In the genomic region with DNA sequence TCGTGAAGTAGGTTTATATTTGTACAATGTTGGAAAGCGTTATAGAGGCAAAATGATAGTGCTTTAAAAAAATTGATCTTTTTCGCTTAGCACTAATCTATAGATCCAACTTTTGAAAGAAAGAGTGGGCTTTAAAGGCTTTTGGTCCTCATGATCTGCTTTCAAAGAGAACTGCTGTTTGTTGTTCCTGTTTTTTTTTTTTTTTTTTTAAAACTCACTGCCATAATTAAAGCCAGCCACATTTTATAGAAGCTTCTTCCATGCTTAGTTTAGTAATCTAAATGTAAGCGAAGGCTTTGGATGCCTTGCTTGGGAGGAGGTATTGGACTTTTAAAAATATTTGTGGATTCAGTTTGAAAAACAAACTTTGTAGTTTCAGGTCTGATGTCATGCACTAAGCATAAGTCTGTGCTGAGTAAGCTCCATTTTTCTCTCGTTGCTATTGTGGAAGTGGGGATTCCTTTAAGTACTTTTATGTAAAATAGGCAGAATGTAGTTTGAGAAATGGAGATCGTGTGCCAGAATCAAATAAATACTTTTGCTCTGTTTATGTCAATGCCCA, we compare ENCODE assay signal across 9 mouse cellular contexts. TPM values are rescaled to one million over a fixed set of nuclear protein-coding genes. Genes with fewer than 3 reads are reported as not detected.
A peak's percentile ranks its signal among the peaks of the same experiment; 100 is the strongest.
DNase-seq lines count a peak whose midpoint lies in the region; ATAC-seq and TF ChIP-seq lines count a peak whose summit lies in the region.
"Had no signal": no experiment of that assay in that cellular context is flagged by ENCODE, and none has a peak within 500 bp of the region (broad histone marks: within the 10 kb centered on the region; RNA-seq: fewer than 3 reads in every experiment).

No protein-coding gene starts in this region.

- H3K36me3 ChIP-seq in hindbrain, embryonic 10.5 days = peaks cover 8% of the 10 kb centered on the region; the same call in 1 of the 2 replicates
- H3K36me3 ChIP-seq in hindbrain, embryonic 16.5 days (ENCODE audit: control insufficient read depth, insufficient read depth, low read length) = no peaks in the 10 kb centered on the region
- peaks cover 3% of the 10 kb centered on the region; the same call in 1 of the 2 replicates for H3K36me3 ChIP-seq in liver, embryonic 14.5 days (replicated peaks; ENCODE audit: control insufficient read depth, insufficient read depth, low read depth)

- no peak for TF ChIP-seq CTCF in bone marrow macrophage, adult 2 months (IDR thresholded peaks at IDR 0.05; ENCODE audit: low read depth, low read length)
- no peak for TF ChIP-seq CTCF in liver, embryonic 14.5 days (IDR thresholded peaks at IDR 0.05; ENCODE audit: low read depth)

- H3K9ac ChIP-seq in hindbrain, embryonic 16.5 days (ENCODE audit: low read depth, low read length) = no peak overlapping the region
- H3K9ac ChIP-seq in liver, embryonic 14.5 days (replicated peaks) = peak overlapping the region; percentile 55

- H3K4me3 ChIP-seq in hindbrain, embryonic 10.5 days = peak overlapping the region; percentile 91
- H3K4me3 ChIP-seq in hindbrain, embryonic 16.5 days (ENCODE audit: low read length) = no peak overlapping the region
- H3K4me3 ChIP-seq in bone marrow macrophage, adult 2 months (ENCODE audit: insufficient read depth, low read length) = peak overlapping the region; percentile 49
- H3K4me3 ChIP-seq in liver, embryonic 14.5 days (ENCODE audit: insufficient read depth in 1 of 2, low read depth in 2 of 2, low read length in 2 of 2) = peak overlapping the region; percentile 82 to 96; a peak in 3 of 4 replicates

- DNase-seq in hindbrain, embryonic 10.5 days (ENCODE audit: low spot score) = no peak
- peak; percentile 66 for DNase-seq in A20 (ENCODE audit: low read depth, low spot score)
- no peak for DNase-seq in liver, embryonic 14.5 days (ENCODE audit: low read depth in 3 of 3, low spot score in 3 of 3)
- DNase-seq in thymus, postnatal 36 days = no peak
- no peak for DNase-seq in right cerebral cortex, postnatal 4 days
- no peak for DNase-seq in embryo, embryonic 10 days (ENCODE audit: low spot score)

- ATAC-seq in hindbrain, embryonic 16.5 days = no peak
- ATAC-seq in liver, embryonic 14.5 days (ENCODE audit: insufficient read depth) = no peak

- WGBS in hindbrain, embryonic 10.5 days = 86% methylated on average over 6 of the region's 6 CpGs
- 87% methylated on average over 6 of the region's 6 CpGs for WGBS in hindbrain, embryonic 16.5 days
- WGBS in liver, embryonic 14.5 days (ENCODE audit: insufficient replicate concordance) = 62% methylated on average over 6 of the region's 6 CpGs

- H3K9me3 ChIP-seq in hindbrain, embryonic 10.5 days = no peaks in the 10 kb centered on the region
- H3K9me3 ChIP-seq in hindbrain, embryonic 16.5 days (ENCODE audit: control insufficient read depth, low read length) = no peaks in the 10 kb centered on the region
- no peaks in the 10 kb centered on the region for H3K9me3 ChIP-seq in liver, embryonic 14.5 days (ENCODE audit: control insufficient read depth, low read length)

- TF ChIP-seq POLR2A in bone marrow macrophage, adult 2 months (IDR thresholded peaks at IDR 0.05; ENCODE audit: borderline replicate concordance, low read depth, low read length) = no peak

- no peaks in the 10 kb centered on the region for H3K27me3 ChIP-seq in hindbrain, embryonic 10.5 days (ENCODE audit: insufficient read depth, poor library complexity, severe bottlenecking)
- H3K27me3 ChIP-seq in hindbrain, embryonic 16.5 days (replicated peaks; ENCODE audit: control insufficient read depth, insufficient read depth, low read length) = no peaks in the 10 kb centered on the region
- no peaks in the 10 kb centered on the region for H3K27me3 ChIP-seq in liver, embryonic 14.5 days (ENCODE audit: control insufficient read depth, insufficient read depth, low read length)

- no peak overlapping the region for H3K4me2 ChIP-seq in hindbrain, embryonic 16.5 days (ENCODE audit: low read length)
- peak overlapping the region; percentile 85 for H3K4me2 ChIP-seq in liver, embryonic 14.5 days (ENCODE audit: low read depth)

- TF ChIP-seq EP300 in liver, embryonic 14.5 days (IDR thresholded peaks at IDR 0.05; ENCODE audit: low read depth) = no peak

- H3K4me1 ChIP-seq in hindbrain, embryonic 10.5 days (replicated peaks) = peaks cover 25% of the 10 kb centered on the region
- H3K4me1 ChIP-seq in hindbrain, embryonic 16.5 days (ENCODE audit: control insufficient read depth, insufficient read depth, low read depth, low read length) = peaks cover 16% of the 10 kb centered on the region
- H3K4me1 ChIP-seq in bone marrow macrophage, adult 2 months (ENCODE audit: control insufficient read depth, insufficient read depth, low read length) = peaks cover 28% of the 10 kb centered on the region
- H3K4me1 ChIP-seq in liver, embryonic 14.5 days (replicated peaks; ENCODE audit: control insufficient read depth in 2 of 2, insufficient read depth in 2 of 2, low read length in 1 of 2) = peaks cover 17 to 30% of the 10 kb centered on the region in 2 experiments

- no peak overlapping the region for H3K27ac ChIP-seq in hindbrain, embryonic 10.5 days
- no peak overlapping the region for H3K27ac ChIP-seq in hindbrain, embryonic 16.5 days (ENCODE audit: low read depth, low read length)
- H3K27ac ChIP-seq in bone marrow macrophage, adult 2 months (ENCODE audit: insufficient read depth, low read depth, low read length) = peak overlapping the region; percentile 79
- H3K27ac ChIP-seq in liver, embryonic 14.5 days = peak overlapping the region; percentile 38
- H3K27ac ChIP-seq: kidney, postnatal 0 days had no signal

RNA-seq across cellular contexts. Expression of a gene that starts 2.0 kb away (rescaled TPM):
- polyA plus RNA-seq in hindbrain, embryonic 10.5 days (2016; fragmentation: Nextera tagmentation; extraction: Ambion mirVana) = 12.7 and 17.6 TPM in 2 replicates
- polyA plus RNA-seq in hindbrain, embryonic 16.5 days (2015; fragmentation: Nextera tagmentation; extraction: Ambion mirVana) = 6.6 and 8.7 TPM in 2 replicates
- 23.0 and 25.4 TPM in 2 replicates for polyA plus RNA-seq in bone marrow macrophage, adult 2 months (2012; ENCODE audit: insufficient read depth, insufficient read length, missing spikeins)
- 6.5 and 8.4 TPM in 2 replicates for polyA plus RNA-seq in liver, embryonic 14.5 days (2012; rRNA removed)
- 13.1 and 14.8 TPM in 2 replicates for polyA plus RNA-seq in liver, embryonic 14.5 days (2014; fragmentation: Nextera tagmentation; extraction: Ambion mirVana)

RNA-seq across cellular contexts. Expression of a gene that starts 8.5 kb away (rescaled TPM):
- 21.3 and 25.1 TPM in 2 replicates for polyA plus RNA-seq in hindbrain, embryonic 10.5 days (2016; fragmentation: Nextera tagmentation; extraction: Ambion mirVana)
- polyA plus RNA-seq in hindbrain, embryonic 16.5 days (2015; fragmentation: Nextera tagmentation; extraction: Ambion mirVana) = 28.2 and 44.1 TPM in 2 replicates
- 2.1 and 2.3 TPM in 2 replicates for polyA plus RNA-seq in bone marrow macrophage, adult 2 months (2012; ENCODE audit: insufficient read depth, insufficient read length, missing spikeins)
- polyA plus RNA-seq in liver, embryonic 14.5 days (2012; rRNA removed) = 1.1 and 1.2 TPM in 2 replicates
- polyA plus RNA-seq in liver, embryonic 14.5 days (2014; fragmentation: Nextera tagmentation; extraction: Ambion mirVana) = 0.72 and 0.97 TPM in 2 replicates

Comparison
In these comparisons a context has a peak if more than half of its experiments do, and no peak if none do; other contexts are left out.
1. H3K27ac ChIP-seq: peak in bone marrow macrophage, adult 2 months (single experiment) and liver, embryonic 14.5 days (single experiment); none in hindbrain, embryonic 10.5 days (single experiment) and hindbrain, embryonic 16.5 days (single experiment).